Mouse (Mus musculus) gastrocnemius, postnatal 25 days (tissue): ENCODE data around the gene Rnf181. TPM values are rescaled to one million over a fixed set of nuclear protein-coding genes. Genes with fewer than 3 reads are reported as not detected.

ENCODE experiments used
- DNase-seq: peaks from one replicate; pipeline ENCODE4 v3.0.0; 2022
- total RNA-seq, 2 experiments: library from RNA; stranded (reverse); gene quantifications; 1 replicate in 1 of 2; 2 replicates in 1 of 2; pipeline ENCODE4 v1.2.3; 2021

Gene Rnf181
- total RNA-seq, 2 experiments from 2014 or later: 23.8 to 28.8 TPM

GRCm38 (mm10) chr6:72359891-72360598 lies 6.7 kb downstream of the Rnf181 start:
- no peak for DNase-seq

GRCm38 (mm10) chr6:72359343-72359742 lies 7.4 kb downstream of the Rnf181 start:
- DNase-seq: no peak

- DNase-seq: no peak
These were observed 8.5 kb downstream of the Rnf181 start for GRCm38 (mm10) chr6:72358086-72358764.

GRCm38 (mm10) chr6:72357164-72358079 lies 9.3 kb downstream of the Rnf181 start:
- DNase-seq: no peak

GRCm38 (mm10) chr6:72356001-72356532 lies 10.7 kb downstream of the Rnf181 start:
- no peak for DNase-seq

- peak; percentile 93 for DNase-seq
These were observed 11.5 kb downstream of the Rnf181 start, which contains the start of gene Tmem150a for GRCm38 (mm10) chr6:72355066-72355911. TSS of gene Tmem150a (plus strand) at chr6:72355447.

- no peak for DNase-seq
These were observed 12.7 kb downstream of the Rnf181 start for GRCm38 (mm10) chr6:72354025-72354424.

GRCm38 (mm10) chr6:72352636-72353405 lies 13.9 kb downstream of the Rnf181 start:
- DNase-seq: no peak

- no peak for DNase-seq
These were observed 16.5 kb downstream of the Rnf181 start for GRCm38 (mm10) chr6:72350214-72350613.

GRCm38 (mm10) chr6:72348411-72348810 lies 18.3 kb downstream of the Rnf181 start:
- no peak for DNase-seq

GRCm38 (mm10) chr6:72347166-72347941 lies 19.4 kb downstream of the Rnf181 start, which contains the start of gene 0610030E20Rik:
TSS of gene 0610030E20Rik (plus strand) at chr6:72347317.
- DNase-seq: peak; percentile 79

GRCm38 (mm10) chr6:72346261-72346660 lies 20.5 kb downstream of the Rnf181 start:
- no peak for DNase-seq

GRCm38 (mm10) chr6:72345633-72346032 lies 21.1 kb downstream of the Rnf181 start:
- DNase-seq: no peak

- peak; percentile 91 for DNase-seq
These were observed 21.6 kb downstream of the Rnf181 start, which contains the start of gene Usp39 for GRCm38 (mm10) chr6:72345074-72345567. TSS of gene Usp39 (minus strand) at chr6:72345184.

- DNase-seq: no peak
These were observed 22.2 kb downstream of the Rnf181 start for GRCm38 (mm10) chr6:72344396-72345073.

- DNase-seq: no peak
These were observed 26.3 kb downstream of the Rnf181 start for GRCm38 (mm10) chr6:72340481-72340880.

GRCm38 (mm10) chr6:72333111-72333510 lies 33.6 kb downstream of the Rnf181 start:
- no peak for DNase-seq

GRCm38 (mm10) chr6:72330133-72330532 lies 36.6 kb downstream of the Rnf181 start:
- no peak for DNase-seq

GRCm38 (mm10) chr6:72329019-72329418 lies 37.7 kb downstream of the Rnf181 start:
- no peak for DNase-seq
